Mouse (Mus musculus): ENCODE data around the gene Hkdc1. TPM values are rescaled to one million over a fixed set of nuclear protein-coding genes. Genes with fewer than 3 reads are reported as not detected.

Hkdc1 gene
- total RNA-seq, 4 experiments from 2014 or later, result 3.2 to 6.4 (median 5.2) TPM

- no peak for DNase-seq (ENCODE audit: low spot score in 2 of 2)
These were observed 41.4 kb downstream of the Hkdc1 start for GRCm38 (mm10) chr10:62380936-62381335.

DNA sequence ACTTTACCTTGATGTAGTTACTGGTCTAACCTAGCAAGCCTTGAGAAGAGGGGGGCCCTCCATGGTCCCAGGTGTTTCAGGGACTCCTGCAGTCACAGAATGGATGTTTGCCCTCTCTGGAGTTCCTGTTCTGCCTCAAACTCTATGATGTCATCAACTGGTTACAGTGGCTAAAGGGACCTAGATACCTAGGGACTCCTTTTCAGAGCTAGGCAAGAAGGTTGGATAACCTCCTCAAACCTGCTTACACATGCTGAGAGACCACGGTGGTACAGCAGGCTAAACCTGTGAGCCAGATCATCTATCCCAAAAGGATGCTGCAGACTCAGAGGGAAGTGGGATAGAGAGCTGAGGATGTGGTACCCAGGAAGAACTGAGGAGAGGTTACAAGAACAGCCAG is 42.5 kb downstream of the Hkdc1 start, which contains the start of gene Hk1:
TSS of gene Hk1 (minus strand) at position 101 of the 400 bp plus-strand sequence.
- no peak for DNase-seq (ENCODE audit: low spot score in 2 of 2)

DNA sequence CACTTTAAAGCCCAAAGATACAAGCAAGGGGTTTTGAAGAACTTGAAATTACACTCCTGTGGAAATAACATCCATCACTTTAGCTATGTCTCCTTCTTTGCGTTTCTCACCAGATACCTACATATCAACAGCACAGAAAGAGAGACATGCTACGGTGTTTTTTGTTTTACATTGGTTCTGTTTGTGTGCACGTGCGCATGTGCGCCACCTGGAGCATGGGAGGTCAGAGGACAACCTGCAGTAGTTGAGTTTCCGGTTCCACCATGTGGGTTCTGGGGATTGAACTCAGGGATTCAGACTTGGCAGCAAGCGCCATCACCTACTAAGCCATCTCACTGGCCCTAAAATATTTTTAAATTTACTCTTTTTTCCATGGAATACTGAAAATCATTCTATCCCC is 63.5 kb downstream of the Hkdc1 start:
- no peak for DNase-seq (ENCODE audit: low spot score in 2 of 2)

- peak; percentile 51 to 60 for DNase-seq (ENCODE audit: low spot score in 2 of 2)
These were observed 66.1 kb downstream of the Hkdc1 start for GRCm38 (mm10) chr10:62356105-62356730.

DNA sequence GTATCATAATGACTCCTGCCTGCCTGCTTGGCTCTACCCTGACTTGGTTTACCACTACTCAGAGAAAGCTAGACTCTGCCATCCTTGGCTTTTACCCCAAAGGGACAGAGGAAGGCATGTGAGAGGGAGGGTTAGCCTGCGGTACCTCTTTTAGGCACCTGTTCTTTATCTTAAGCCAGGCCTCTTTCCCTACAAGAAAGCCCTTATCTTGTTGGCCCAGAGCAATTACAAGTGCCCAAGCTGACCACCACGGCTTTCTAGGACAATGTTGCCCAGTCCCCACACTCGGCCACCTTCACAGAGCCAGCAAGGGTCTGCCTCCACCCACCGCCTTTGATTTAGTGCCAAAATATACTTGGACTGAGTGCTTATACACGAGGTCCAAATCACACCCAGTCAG is 77.1 kb downstream of the Hkdc1 start:
- no peak for DNase-seq (ENCODE audit: low spot score in 2 of 2)

GRCm38 (mm10) chr10:62344004-62344752 is 78.1 kb downstream of the Hkdc1 start:
- no peak for DNase-seq (ENCODE audit: low spot score in 2 of 2)

DNA sequence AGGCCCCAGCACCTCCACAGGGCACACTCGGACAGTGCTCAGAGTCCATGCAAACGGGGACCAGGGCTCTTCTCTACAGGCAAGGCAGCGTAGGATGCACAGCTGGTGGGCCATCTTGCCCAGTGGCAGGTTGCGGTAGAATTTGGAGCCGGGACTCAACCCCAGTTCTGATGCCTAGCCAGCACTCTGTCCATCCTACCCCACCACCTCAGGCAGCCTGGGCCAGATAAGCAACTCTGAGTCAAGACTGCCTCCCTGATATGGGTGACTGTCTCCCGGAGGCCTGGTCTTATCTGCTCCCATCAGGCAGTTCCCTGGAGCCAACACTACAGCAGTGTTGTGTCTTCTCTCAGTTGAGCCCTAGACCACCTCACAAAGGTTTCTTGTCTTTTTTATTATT is 79.8 kb downstream of the Hkdc1 start:
- no peak for DNase-seq (ENCODE audit: low spot score in 2 of 2)

GRCm38 (mm10) chr10:62341956-62342355 is 80.3 kb downstream of the Hkdc1 start:
- no peak for DNase-seq (ENCODE audit: low spot score in 2 of 2)

GRCm38 (mm10) chr10:62340991-62341390 is 81.3 kb downstream of the Hkdc1 start:
- no peak for DNase-seq (ENCODE audit: low spot score in 2 of 2)

DNA sequence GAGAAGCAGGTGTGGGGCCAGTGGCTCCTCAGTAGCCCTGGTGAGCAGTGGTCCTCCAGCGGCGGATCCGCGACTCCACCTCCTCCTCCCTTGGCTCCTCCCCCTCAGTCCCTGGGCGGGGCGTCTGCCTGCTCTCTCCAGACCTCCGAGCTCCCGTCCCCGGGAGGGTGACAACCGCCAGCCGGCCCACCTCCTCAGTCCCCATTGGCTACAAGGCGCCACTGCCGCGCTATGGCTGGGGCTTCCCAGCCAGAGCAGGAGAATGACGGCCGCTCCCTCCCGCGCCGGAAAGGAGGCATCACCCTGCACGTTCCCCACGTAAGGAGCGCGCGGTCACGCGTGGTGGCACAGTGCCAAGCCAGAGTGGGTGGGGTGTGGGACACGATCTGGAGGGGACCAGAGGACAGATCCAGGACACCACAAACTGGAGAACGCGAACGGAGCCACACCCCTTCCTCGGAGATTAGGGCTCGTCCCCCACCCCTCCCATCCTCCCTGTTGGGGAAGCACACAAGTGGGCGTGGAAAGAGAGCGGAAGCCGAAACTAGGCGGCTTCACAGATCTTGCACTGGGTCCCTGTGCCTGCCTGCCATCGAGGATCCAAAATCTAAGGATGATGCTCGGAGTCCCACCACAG is 82.1 kb downstream of the Hkdc1 start:
- peak; percentile 96 to 97 for DNase-seq (ENCODE audit: low spot score in 2 of 2)

- DNase-seq (ENCODE audit: low spot score in 2 of 2), result no peak
These were observed 82.8 kb downstream of the Hkdc1 start for GRCm38 (mm10) chr10:62339211-62340094.

DNA sequence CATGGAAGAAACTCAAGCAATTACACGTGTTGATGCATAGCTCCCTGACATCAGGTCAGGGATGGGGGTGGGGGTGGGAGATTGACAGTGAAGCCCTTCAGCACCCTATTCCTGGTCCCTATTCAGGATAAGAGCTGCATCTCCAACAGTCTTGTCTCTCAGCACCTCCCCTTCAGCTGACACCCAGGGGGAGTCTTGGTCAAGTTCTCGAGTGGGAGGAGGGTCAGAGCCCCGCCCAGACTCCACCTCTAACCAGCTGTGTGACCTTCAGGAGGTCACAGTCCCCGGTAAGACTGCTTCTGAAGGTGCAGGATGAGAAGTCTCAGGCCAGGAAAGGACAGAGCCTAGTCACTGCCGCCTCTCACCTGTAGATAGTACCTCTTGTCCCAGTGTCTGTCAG is 83.7 kb downstream of the Hkdc1 start:
- no peak for DNase-seq (ENCODE audit: low spot score in 2 of 2)

DNA sequence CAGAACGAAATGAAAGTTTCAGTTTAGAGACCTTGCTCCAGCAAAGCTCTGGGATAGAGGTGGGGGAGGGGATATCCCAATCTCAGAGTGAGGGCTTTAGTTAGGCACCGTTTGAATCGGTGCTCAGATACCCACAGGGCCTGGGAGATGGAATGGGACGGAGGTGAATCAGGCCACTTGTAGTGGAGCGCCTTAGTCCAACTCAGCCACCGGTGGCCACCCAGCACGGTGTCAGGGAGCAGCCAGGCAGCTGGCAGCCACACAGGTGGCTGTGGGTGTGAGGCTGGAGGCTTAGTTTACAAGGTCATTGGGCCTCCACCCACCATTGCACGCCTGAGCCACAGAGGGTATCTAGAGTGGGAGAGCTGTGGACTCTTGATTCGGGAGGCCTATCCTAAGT is 84.1 kb downstream of the Hkdc1 start:
- no peak for DNase-seq (ENCODE audit: low spot score in 2 of 2)

- no peak for DNase-seq (ENCODE audit: low spot score in 2 of 2)
These were observed 85.4 kb downstream of the Hkdc1 start for GRCm38 (mm10) chr10:62336601-62337578.

GRCm38 (mm10) chr10:62335423-62335776 is 86.9 kb downstream of the Hkdc1 start:
- DNase-seq (ENCODE audit: low spot score in 2 of 2), result no peak

DNA sequence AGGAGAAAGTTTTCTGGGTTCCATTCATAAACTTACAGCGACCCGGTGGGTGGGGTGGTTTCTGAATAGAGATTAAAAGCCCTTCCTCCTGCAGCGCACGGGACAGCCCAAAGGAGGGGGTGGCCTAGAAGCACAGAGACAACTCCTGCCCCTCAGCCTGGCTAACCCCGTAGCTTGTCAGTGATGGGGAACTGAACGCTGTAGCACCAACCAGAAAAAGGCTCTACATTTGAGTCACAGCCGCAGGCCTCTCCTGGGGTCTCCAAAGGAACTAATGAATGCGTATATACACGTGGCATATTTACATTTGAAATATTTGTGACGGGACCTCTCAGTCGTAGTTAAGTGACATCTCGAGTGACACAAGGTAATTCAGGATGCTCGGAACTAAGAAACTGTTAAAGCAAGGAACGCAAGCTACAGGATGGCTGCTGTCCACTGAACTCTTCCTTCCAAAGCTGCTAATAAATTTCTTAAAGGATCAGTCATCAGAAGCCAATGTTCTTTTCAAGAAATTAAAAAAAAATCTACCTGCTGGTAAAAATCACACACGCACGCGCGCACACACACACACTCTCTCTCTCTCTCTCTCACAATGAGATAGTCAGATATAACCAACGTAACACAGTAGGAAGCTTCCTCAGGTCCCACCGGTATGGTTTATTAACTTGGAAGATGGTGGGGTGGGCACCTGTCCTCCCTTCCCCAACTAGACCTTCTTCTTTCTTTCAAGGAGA is 87.4 kb downstream of the Hkdc1 start:
- DNase-seq (ENCODE audit: low spot score in 2 of 2), result no peak

DNA sequence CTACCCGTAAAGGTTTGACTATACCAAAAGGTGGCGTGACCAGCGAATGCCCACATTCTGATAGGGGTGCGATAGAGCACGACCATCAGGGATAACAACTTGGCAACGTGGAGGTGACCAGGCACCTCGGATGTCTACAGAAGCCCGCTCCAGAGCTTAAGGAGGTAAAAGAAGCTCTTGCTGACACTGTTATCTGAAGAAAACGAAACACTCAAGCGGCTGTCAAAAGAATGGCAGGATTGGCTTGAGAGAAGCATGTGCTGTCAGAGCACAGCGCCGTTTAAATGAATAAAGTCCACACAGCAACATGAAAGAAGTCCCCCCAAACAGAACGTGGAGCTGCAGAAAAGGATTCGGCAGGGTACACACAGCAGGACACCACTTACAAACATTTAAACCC is 89.0 kb downstream of the Hkdc1 start:
- no peak for DNase-seq (ENCODE audit: low spot score in 2 of 2)

Data from layer of hippocampus, adult 8-10 months (tissue).